Mouse (Mus musculus) bone marrow macrophage, adult 2 months (primary cell): ENCODE results near the gene Rhou.

Experiments used
- CTCF ChIP-seq: IDR thresholded peaks from 2 replicates; pipeline ENCODE4 v1.5.1; 2012; ENCODE audit warnings: low read depth, mild to moderate bottlenecking, low read length, moderate library complexity
- POLR2A ChIP-seq: IDR thresholded peaks from 2 replicates; pipeline ENCODE4 v1.6.1; 2012; ENCODE audit warnings: mild to moderate bottlenecking, low read depth, low read length, borderline replicate concordance

DNA sequence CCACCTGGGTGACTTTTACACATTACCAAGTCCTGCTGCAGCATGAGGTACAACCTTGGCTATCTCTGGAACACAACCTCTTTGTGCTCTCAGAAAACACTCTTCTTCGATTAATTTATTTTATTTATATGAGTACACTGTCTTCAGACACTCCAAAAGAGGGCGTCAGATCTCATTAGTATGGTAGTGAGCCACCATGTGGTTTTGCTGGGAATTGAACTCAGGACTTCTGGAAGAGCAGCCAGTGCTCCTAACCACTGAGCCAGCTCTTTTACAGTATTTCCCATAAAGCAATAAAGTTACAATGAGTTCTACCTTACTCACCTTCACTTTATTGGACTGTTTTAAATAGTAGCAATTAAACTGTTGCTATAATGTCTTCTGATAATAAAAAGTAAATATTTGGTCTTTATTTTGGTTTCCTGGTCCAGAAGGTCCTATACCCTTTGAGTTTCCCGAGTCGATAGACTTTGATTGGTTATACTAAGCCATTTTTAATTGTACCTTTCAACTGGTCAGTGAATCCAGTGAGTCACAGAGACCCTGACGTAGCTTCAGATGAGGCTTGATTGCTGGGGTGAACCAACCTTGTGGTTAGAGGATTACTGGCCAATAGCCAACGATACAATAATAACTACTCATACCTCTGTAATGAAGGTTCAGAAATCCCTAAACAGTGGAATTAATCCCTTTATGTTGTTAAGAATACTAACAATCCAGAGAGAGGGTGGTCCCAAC lies 26.1 kb upstream of the Rhou start:
- TF ChIP-seq POLR2A, result no peak
- no peak for TF ChIP-seq CTCF
